In genomic region chr11:21339088-21339487, GRCm38 (mm10) we compare ENCODE assay signal across 20 mouse cellular contexts.
"Had no signal": no experiment of that assay in that cellular context is flagged by ENCODE, and none has a peak within 500 bp of the region (broad histone marks: within the 10 kb centered on the region; RNA-seq: fewer than 3 reads in every experiment).

No protein-coding gene starts in this region.

- H3K4me3 ChIP-seq: intestine, embryonic 15.5 days; kidney, embryonic 15.5 days; limb, embryonic 12.5 days; limb, embryonic 15.5 days; midbrain, embryonic 13.5 days; myocyte; neural tube, embryonic 13.5 days had no signal

- H3K4me1 ChIP-seq: intestine, embryonic 15.5 days; kidney, embryonic 15.5 days; limb, embryonic 12.5 days; limb, embryonic 15.5 days; midbrain, embryonic 13.5 days had no signal

- H3K27ac ChIP-seq: intestine, embryonic 15.5 days; kidney, embryonic 15.5 days; limb, embryonic 12.5 days; limb, embryonic 15.5 days; liver, embryonic 14.5 days; macrophage; midbrain, embryonic 13.5 days; neural tube, embryonic 13.5 days; stomach, postnatal 0 days had no signal

- H3K9me3 ChIP-seq: intestine, embryonic 15.5 days; kidney, embryonic 15.5 days; limb, embryonic 12.5 days; limb, embryonic 15.5 days; midbrain, embryonic 13.5 days; neural tube, embryonic 13.5 days had no signal

- DNase-seq: kidney, adult 11 months; kidney, adult 8-10 months; kidney, postnatal 10 days; kidney, postnatal 36 days; liver, postnatal 0 days; lung, embryonic 14.5 days; retina, postnatal 1 day; right cerebral cortex, postnatal 14 days; right cerebral cortex, postnatal 4 days; thymus, postnatal 25 days had no signal

- H3K27me3 ChIP-seq: intestine, embryonic 15.5 days; kidney, embryonic 15.5 days; limb, embryonic 12.5 days; limb, embryonic 15.5 days; midbrain, embryonic 13.5 days; neural tube, embryonic 13.5 days had no signal
